Mouse (Mus musculus): Measurements from ENCODE around the gene Camk2n1. TPM values are rescaled to one million over a fixed set of nuclear protein-coding genes. Genes with fewer than 3 reads are reported as not detected.
"Not testable (repeated sequence)": the region's sequence is repeated elsewhere in the genome, so short reads cannot be mapped to it uniquely, and the experiment has no call there.

Camk2n1 gene
- polyA plus RNA-seq, 1 experiment from 2014 or later, result 2.7 TPM

- 0 out of 2 replicates have a peak, but pooled peaks cover 3% of the 10 kb centered on the region for H3K27me3 ChIP-seq (ENCODE audit: control insufficient read depth, insufficient read depth, low read length)
- ATAC-seq (replicated peaks; ENCODE audit: insufficient number of reproducible peaks, low FRiP score, low TSS enrichment, low read depth), result no peak
Measured at GRCm38 (mm10) chr4:138416414-138416813, 37.7 kb upstream of the Camk2n1 start.

DNA sequence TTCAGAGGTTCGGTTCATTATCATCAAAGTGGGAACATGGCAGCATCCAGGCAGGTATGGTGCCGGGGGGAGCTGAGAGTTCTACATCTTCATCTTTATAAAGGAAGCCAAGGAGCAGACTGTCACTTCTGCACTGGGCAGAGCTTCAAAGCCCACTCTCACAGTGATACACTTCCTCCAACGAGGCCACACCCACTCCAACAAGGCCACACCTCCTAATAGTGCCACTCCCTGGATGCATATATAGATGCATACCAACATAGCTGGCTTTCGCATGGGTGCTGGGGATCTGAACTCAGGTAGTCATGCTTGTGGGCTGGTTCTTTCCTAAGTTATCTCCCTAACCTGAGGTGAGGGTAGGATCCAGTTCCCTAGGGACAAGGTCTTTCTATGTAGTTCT is 36.2 kb upstream of the Camk2n1 start:
- no peak for ATAC-seq (replicated peaks; ENCODE audit: insufficient number of reproducible peaks, low FRiP score, low TSS enrichment, low read depth)
- H3K27ac ChIP-seq (replicated peaks; ENCODE audit: low read depth, low read length), result no peak overlapping the region
- H3K36me3 ChIP-seq (replicated peaks; ENCODE audit: control insufficient read depth, insufficient read depth, low read depth, low read length), result no peaks in the 10 kb centered on the region
- H3K27me3 ChIP-seq (ENCODE audit: control insufficient read depth, insufficient read depth, low read length), result 0 out of 2 replicates have a peak, but pooled peaks cover 3% of the 10 kb centered on the region
- H3K4me1 ChIP-seq (ENCODE audit: control insufficient read depth, insufficient read depth, low read length), result no peaks in the 10 kb centered on the region; the same call in 1 of the 2 replicates
- no peak for DNase-seq (ENCODE audit: low spot score)
- no peak overlapping the region for H3K4me2 ChIP-seq (ENCODE audit: low read depth, low read length)
- H3K9me3 ChIP-seq (replicated peaks; ENCODE audit: control insufficient read depth, low read length), result no peaks in the 10 kb centered on the region
- H3K4me3 ChIP-seq (ENCODE audit: low read depth, low read length), result no peak overlapping the region
- H3K9ac ChIP-seq (replicated peaks; ENCODE audit: low read length), result no peak overlapping the region
- WGBS, result 78% methylated on average over 4 of the region's 4 CpGs

More at GRCm38 (mm10) chr4:138416414-138416813, 37.7 kb upstream of the Camk2n1 start:
- no peak overlapping the region for H3K4me3 ChIP-seq (ENCODE audit: low read depth, low read length)
- DNase-seq (ENCODE audit: low spot score), result no peak
- H3K36me3 ChIP-seq (replicated peaks; ENCODE audit: control insufficient read depth, insufficient read depth, low read depth, low read length), result no peaks in the 10 kb centered on the region
- H3K4me2 ChIP-seq (ENCODE audit: low read depth, low read length), result no peak overlapping the region
- no peak overlapping the region for H3K27ac ChIP-seq (replicated peaks; ENCODE audit: low read depth, low read length)
- H3K4me1 ChIP-seq (ENCODE audit: control insufficient read depth, insufficient read depth, low read length), result no peaks in the 10 kb centered on the region; the same call in 1 of the 2 replicates
- H3K9me3 ChIP-seq (replicated peaks; ENCODE audit: control insufficient read depth, low read length), result no peaks in the 10 kb centered on the region
- 58% methylated on average over 5 of the region's 5 CpGs for WGBS
- no peak overlapping the region for H3K9ac ChIP-seq (replicated peaks; ENCODE audit: low read length)

DNA sequence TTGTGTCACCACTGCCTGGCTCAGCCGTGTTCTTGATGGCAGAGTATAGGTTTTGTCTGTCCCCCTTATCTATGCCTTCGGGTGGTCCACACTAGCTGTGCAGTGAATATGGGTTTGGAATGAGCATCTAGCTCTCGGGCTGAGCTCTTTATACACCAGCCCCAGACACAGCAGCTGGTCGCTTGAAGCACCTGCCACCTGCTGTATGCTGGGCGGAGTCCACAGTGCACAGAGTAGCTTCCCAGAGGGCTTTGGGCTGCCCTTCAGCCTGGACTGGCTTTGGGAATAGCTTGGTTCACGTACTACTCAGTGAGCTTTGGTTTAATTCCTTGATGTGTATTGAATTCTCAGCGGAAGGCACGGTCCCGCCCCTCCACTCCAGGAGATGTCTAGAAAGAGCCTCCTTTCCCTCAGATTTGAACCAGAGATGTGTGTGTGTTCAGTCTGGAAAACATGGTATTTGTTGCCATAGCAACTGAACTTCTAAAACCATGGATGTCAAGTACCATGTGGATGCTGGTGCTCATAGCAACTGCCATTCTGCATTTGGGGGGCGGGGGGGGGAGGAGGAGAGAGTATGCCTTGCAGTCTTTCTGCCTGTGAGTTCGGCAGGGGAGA is 35.7 kb upstream of the Camk2n1 start:
- ATAC-seq (replicated peaks; ENCODE audit: insufficient number of reproducible peaks, low FRiP score, low TSS enrichment, low read depth) (peak; percentile 29; the same call in 1 of the 2 replicates), DNase-seq (ENCODE audit: low spot score) (no peak)
- H3K4me3 ChIP-seq (ENCODE audit: low read depth, low read length), result no peak overlapping the region
- H3K4me2 ChIP-seq (ENCODE audit: low read depth, low read length), result no peak overlapping the region
- H3K4me1 ChIP-seq (ENCODE audit: control insufficient read depth, insufficient read depth, low read length), result no peaks in the 10 kb centered on the region; the same call in 1 of the 2 replicates
- no peak overlapping the region for H3K9ac ChIP-seq (replicated peaks; ENCODE audit: low read length)
- no peaks in the 10 kb centered on the region for H3K9me3 ChIP-seq (replicated peaks; ENCODE audit: control insufficient read depth, low read length)
- no peak overlapping the region for H3K27ac ChIP-seq (replicated peaks; ENCODE audit: low read depth, low read length)
- H3K27me3 ChIP-seq (ENCODE audit: control insufficient read depth, insufficient read depth, low read length), result 0 out of 2 replicates have a peak, but pooled peaks cover 3% of the 10 kb centered on the region
- H3K36me3 ChIP-seq (replicated peaks; ENCODE audit: control insufficient read depth, insufficient read depth, low read depth, low read length), result no peaks in the 10 kb centered on the region
- WGBS, result 69% methylated on average over 11 of the region's 11 CpGs

- H3K36me3 ChIP-seq (replicated peaks; ENCODE audit: control insufficient read depth, insufficient read depth, low read depth, low read length), result no peaks in the 10 kb centered on the region
- H3K4me1 ChIP-seq (ENCODE audit: control insufficient read depth, insufficient read depth, low read length), result no peaks in the 10 kb centered on the region
- H3K4me3 ChIP-seq (ENCODE audit: low read depth, low read length), result no peak overlapping the region
- no peak overlapping the region for H3K27ac ChIP-seq (replicated peaks; ENCODE audit: low read depth, low read length)
- no peak for DNase-seq (ENCODE audit: low spot score)
- no peaks in the 10 kb centered on the region for H3K27me3 ChIP-seq (ENCODE audit: control insufficient read depth, insufficient read depth, low read length)
- no peaks in the 10 kb centered on the region for H3K9me3 ChIP-seq (replicated peaks; ENCODE audit: control insufficient read depth, low read length)
- WGBS, result 81% methylated on average over 6 of the region's 6 CpGs
- no peak for ATAC-seq (replicated peaks; ENCODE audit: insufficient number of reproducible peaks, low FRiP score, low TSS enrichment, low read depth)
- H3K4me2 ChIP-seq (ENCODE audit: low read depth, low read length), result no peak overlapping the region
- no peak overlapping the region for H3K9ac ChIP-seq (replicated peaks; ENCODE audit: low read length)
Measured at GRCm38 (mm10) chr4:138425028-138425427, 29.1 kb upstream of the Camk2n1 start.

DNA sequence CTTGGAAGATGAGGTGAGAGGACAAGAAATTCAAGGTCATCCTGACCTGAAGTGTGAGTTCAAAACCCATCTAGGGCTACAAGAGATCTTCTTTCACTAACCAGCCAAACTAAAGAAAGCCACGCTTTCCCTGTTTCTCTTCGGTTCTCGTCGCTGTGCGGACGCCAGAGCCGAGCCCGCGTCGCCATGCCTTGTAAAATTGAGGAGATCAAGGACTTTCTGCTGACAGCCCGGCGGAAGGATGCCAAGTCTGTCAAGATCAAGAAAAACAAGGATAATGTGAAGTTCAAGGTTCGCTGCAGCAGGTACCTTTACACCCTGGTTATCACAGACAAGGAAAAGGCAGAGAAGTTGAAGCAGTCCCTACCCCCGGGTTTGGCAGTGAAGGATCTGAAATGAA is 28.5 kb upstream of the Camk2n1 start:
- not testable (repeated sequence) for H3K36me3 ChIP-seq (replicated peaks; ENCODE audit: control insufficient read depth, insufficient read depth, low read depth, low read length); H3K27me3 ChIP-seq (ENCODE audit: control insufficient read depth, insufficient read depth, low read length); H3K27ac ChIP-seq (replicated peaks; ENCODE audit: low read depth, low read length); H3K4me3 ChIP-seq (ENCODE audit: low read depth, low read length); DNase-seq (ENCODE audit: low spot score); H3K9ac ChIP-seq (replicated peaks; ENCODE audit: low read length); ATAC-seq (replicated peaks; ENCODE audit: insufficient number of reproducible peaks, low FRiP score, low TSS enrichment, low read depth); H3K4me2 ChIP-seq (ENCODE audit: low read depth, low read length); H3K4me1 ChIP-seq (ENCODE audit: control insufficient read depth, insufficient read depth, low read length); H3K9me3 ChIP-seq (replicated peaks; ENCODE audit: control insufficient read depth, low read length)
- WGBS, result 91% methylated on average over 14 of the region's 14 CpGs

DNA sequence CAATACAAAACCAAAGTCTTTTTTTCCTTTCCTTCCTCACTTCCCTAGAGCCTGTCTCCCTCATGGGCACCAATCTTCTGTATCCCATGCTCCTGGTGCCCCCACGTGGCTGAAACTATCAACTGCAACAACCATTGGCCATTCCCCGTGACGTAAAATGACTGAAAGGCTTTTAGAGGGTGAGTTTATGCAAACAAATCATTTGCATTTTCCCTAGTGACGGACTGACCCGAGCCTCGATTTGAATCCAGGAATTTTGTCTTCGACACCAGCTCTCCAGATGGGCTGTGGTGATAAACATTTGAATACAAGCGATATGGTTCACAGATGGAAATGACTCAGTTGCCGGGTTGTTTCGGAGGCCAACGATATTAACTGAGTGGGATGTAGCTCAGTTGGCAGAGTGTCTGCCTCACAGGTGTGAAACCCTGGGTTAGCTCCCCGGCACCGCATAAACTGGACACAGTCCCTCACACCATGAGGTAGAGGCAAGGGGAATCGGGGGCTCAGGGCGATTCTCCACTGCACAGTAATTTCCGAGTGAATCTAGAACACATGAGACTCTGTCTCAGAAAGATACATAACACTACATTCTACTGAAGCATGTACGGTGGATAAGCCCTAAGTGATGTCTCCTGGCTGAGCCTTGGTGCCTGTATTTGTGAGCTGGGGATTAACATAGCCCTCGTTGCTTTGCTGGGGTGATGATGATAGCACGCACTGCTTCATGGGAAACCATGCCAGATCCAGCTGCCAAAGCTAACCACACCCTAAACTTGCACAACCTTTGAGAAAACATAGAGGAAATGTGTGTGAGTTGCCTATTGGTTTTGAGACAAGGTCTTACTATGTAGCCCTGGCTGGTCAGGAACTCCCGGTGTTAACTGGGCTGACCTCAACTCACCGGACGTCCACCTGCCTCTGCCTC is 27.1 kb upstream of the Camk2n1 start:
- no peak overlapping the region for H3K4me3 ChIP-seq (ENCODE audit: low read depth, low read length)
- no peak overlapping the region for H3K27ac ChIP-seq (replicated peaks; ENCODE audit: low read depth, low read length)
- no peaks in the 10 kb centered on the region for H3K36me3 ChIP-seq (replicated peaks; ENCODE audit: control insufficient read depth, insufficient read depth, low read depth, low read length)
- H3K9ac ChIP-seq (replicated peaks; ENCODE audit: low read length), result no peak overlapping the region
- WGBS, result 44% methylated on average over 22 of the region's 22 CpGs
- H3K4me1 ChIP-seq (ENCODE audit: control insufficient read depth, insufficient read depth, low read length), result no peaks in the 10 kb centered on the region
- no peak for ATAC-seq (replicated peaks; ENCODE audit: insufficient number of reproducible peaks, low FRiP score, low TSS enrichment, low read depth)
- H3K4me2 ChIP-seq (ENCODE audit: low read depth, low read length), result no peak overlapping the region
- H3K27me3 ChIP-seq (ENCODE audit: control insufficient read depth, insufficient read depth, low read length), result no peaks in the 10 kb centered on the region
- H3K9me3 ChIP-seq (replicated peaks; ENCODE audit: control insufficient read depth, low read length), result no peaks in the 10 kb centered on the region
- peak; percentile 82 for DNase-seq (ENCODE audit: low spot score)

GRCm38 (mm10) chr4:138429778-138430177 is 24.3 kb upstream of the Camk2n1 start:
- H3K27me3 ChIP-seq (ENCODE audit: control insufficient read depth, insufficient read depth, low read length), result no peaks in the 10 kb centered on the region
- DNase-seq (ENCODE audit: low spot score), result peak; percentile 42
- H3K4me2 ChIP-seq (ENCODE audit: low read depth, low read length), result no peak overlapping the region

GRCm38 (mm10) chr4:138431340-138431739 is 22.8 kb upstream of the Camk2n1 start:
- Histone ChIP-seq H3K36me3 (replicated peaks; ENCODE audit: control insufficient read depth, insufficient read depth, low read depth, low read length) (no peaks in the 10 kb centered on the region), H3K4me1 (ENCODE audit: control insufficient read depth, insufficient read depth, low read length) (no peaks in the 10 kb centered on the region), H3K4me3 (ENCODE audit: low read depth, low read length) (no peak overlapping the region), H3K27ac (replicated peaks; ENCODE audit: low read depth, low read length) (no peak overlapping the region), H3K4me2 (ENCODE audit: low read depth, low read length) (no peak overlapping the region), H3K9me3 (replicated peaks; ENCODE audit: control insufficient read depth, low read length) (no peaks in the 10 kb centered on the region), H3K9ac (replicated peaks; ENCODE audit: low read length) (no peak overlapping the region), H3K27me3 (ENCODE audit: control insufficient read depth, insufficient read depth, low read length) (no peaks in the 10 kb centered on the region)
- no peak for DNase-seq (ENCODE audit: low spot score)
- 40% methylated on average over 8 of the region's 8 CpGs for WGBS
- ATAC-seq (replicated peaks; ENCODE audit: insufficient number of reproducible peaks, low FRiP score, low TSS enrichment, low read depth), result no peak

More at GRCm38 (mm10) chr4:138429778-138430177, 24.3 kb upstream of the Camk2n1 start:
- no peak for ATAC-seq (replicated peaks; ENCODE audit: insufficient number of reproducible peaks, low FRiP score, low TSS enrichment, low read depth)
- no peaks in the 10 kb centered on the region for H3K9me3 ChIP-seq (replicated peaks; ENCODE audit: control insufficient read depth, low read length)
- no peak overlapping the region for H3K9ac ChIP-seq (replicated peaks; ENCODE audit: low read length)
- 34% methylated on average over 3 of the region's 3 CpGs for WGBS
- H3K4me1 ChIP-seq (ENCODE audit: control insufficient read depth, insufficient read depth, low read length), result no peaks in the 10 kb centered on the region
- H3K4me3 ChIP-seq (ENCODE audit: low read depth, low read length), result no peak overlapping the region
- H3K27ac ChIP-seq (replicated peaks; ENCODE audit: low read depth, low read length), result no peak overlapping the region
- H3K36me3 ChIP-seq (replicated peaks; ENCODE audit: control insufficient read depth, insufficient read depth, low read depth, low read length), result no peaks in the 10 kb centered on the region
